Mouse (Mus musculus): Measurements from ENCODE around the gene Tmub2. TPM values are rescaled to one million over a fixed set of nuclear protein-coding genes. Genes with fewer than 3 reads are reported as not detected.
"Not testable (repeated sequence)": the region's sequence is repeated elsewhere in the genome, so short reads cannot be mapped to it uniquely, and the experiment has no call there.

Gene Tmub2
- total RNA-seq, 2 experiments from 2014 or later = 15.7 to 18.9 TPM

DNA sequence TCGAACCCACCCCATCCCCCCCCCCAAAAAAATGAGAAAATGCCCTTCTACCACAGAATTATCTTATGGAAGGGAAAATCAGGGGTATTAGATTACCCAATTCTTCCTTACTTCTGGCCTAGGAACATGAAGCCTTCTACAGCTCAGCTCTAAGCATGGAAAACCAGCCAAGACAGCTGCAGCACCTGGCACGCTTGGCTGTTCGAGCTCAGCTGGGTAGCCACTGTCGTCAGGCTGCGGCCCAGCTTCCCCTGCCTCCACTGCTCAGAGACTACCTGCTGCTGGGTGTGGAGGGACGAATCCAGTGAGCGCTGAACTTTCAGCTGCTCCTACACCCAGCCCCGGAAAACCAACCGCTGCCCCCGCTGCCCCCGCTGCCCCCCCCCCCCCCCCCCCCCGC is 7.0 kb upstream of the Tmub2 start:
- no peak for DNase-seq

DNA sequence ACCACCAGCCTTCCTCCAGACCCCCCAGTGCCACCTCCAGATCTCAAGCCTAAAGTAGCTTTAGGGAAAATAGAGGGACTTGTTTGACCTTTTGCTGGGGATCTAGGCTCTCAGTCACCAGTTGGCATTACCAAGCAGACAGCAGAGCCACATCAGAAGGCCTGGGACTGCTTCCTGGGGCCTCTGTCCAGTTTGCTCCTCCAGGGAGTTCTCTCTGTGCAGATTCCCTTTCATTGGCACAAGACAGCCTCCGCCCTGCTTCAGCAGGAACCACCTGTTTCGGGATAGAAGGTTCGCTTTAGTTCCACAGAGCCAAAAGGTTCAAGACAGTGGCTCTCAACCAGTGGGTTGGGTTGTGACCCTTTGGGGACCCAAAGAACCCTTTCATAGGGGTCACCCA is 5.1 kb upstream of the Tmub2 start:
- no peak for DNase-seq

GRCm38 (mm10) chr11:102280267-102280666 is 4.5 kb upstream of the Tmub2 start:
- not testable (repeated sequence) for DNase-seq

DNA sequence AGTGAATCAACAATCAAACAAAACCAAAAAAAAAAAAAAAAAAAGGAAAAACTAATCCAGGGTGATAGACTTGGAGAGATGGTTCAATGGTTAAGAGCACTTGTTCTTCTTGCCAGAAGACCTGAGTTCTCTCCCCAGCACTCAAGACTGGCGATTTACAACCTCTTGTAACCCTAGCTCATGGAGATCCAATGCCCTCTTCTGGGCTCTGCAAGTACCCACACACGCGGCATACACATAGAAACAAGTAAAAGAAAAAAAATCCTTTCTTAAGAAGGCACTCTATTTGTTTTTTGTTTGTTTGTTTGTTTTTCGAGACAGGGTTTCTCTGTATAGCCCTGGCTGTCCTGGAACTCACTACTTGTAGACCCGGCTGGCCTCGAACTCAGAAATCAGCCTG is 809 bp upstream of the Tmub2 start:
- no peak for DNase-seq

GRCm38 (mm10) chr11:102285095-102285834 is 534 bp downstream of the Tmub2 start:
- DNase-seq = peak; percentile 67

DNA sequence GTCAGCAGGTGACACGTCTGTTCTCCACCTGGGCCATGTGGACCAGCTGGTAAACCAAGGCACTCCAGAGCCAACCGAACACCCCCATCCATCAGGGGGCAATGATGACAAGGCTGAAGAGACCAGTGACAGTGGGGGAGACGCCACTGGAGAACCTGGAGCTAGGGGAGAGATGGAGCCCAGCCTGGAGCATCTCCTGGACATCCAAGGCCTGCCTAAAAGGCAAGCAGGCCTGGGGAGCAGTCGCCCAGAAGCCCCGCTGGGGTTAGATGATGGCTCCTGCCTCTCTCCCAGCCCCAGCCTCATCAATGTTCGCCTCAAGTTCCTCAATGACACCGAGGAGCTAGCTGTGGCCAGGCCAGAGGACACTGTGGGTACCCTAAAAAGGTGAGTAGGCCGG is 2.8 kb downstream of the Tmub2 start:
- DNase-seq = no peak

DNA sequence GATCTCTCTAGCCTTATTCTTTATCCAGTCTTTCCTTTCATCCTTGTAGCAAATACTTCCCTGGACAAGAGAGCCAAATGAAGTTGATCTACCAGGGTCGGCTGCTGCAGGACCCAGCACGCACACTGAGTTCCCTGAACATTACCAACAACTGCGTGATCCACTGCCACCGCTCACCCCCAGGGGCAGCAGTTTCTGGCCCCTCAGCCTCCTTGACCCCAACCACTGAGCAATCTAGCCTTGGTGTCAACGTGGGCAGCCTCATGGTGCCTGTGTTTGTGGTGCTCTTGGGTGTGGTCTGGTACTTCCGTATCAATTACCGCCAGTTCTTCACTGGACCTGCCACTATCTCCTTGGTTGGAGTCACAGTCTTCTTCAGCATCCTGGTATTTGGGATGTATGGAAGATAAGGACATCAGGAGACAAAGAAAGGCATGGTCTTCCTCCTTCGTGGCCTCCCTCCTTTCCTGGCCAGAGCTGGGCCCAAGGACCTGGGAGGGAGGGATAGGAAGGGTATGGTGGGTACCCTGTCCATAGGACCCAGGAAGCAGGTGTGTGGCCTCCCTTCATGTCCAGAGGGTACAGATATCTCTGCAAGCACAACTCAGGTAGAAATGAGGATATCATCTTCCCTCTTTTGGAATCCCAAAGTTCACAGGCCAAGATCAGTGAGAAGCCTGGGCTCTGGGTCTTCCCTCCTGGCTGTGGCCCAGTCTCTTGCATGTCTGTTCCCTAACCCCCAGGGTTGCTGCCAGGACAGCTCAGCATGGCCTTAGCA is 3.5 kb downstream of the Tmub2 start:
- no peak for DNase-seq

- no peak for DNase-seq
Measured at GRCm38 (mm10) chr11:102288913-102289312, 4.2 kb downstream of the Tmub2 start.

DNA sequence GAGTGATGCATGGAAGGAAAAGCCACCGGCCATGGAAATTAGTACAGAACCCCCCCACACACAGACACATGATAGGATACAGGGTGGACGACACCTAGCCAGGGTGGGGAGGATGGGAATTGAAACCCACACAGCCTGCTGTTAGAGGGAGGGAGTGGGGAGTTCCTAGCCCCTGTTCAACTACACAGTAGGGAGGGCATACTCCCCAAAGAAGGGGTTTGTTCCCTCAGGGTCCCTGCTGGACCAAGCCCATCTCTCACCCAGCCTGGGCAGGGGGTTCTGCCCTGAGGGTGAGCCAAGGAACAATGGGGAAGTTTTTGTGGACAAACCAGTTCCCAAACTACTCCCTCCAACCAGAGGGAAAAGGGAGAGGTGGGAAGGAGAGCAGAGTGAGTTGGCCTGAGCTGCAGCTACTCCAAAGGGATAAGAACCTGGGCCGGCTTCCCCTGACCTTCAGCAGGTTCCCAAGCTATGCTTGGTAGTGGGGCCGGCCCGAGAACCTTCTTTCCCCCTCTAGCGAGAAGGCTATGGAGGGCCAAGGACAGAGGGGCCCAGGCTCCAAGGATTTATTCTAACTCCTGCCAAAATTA is 4.9 kb downstream of the Tmub2 start:
- DNase-seq = no peak

DNA sequence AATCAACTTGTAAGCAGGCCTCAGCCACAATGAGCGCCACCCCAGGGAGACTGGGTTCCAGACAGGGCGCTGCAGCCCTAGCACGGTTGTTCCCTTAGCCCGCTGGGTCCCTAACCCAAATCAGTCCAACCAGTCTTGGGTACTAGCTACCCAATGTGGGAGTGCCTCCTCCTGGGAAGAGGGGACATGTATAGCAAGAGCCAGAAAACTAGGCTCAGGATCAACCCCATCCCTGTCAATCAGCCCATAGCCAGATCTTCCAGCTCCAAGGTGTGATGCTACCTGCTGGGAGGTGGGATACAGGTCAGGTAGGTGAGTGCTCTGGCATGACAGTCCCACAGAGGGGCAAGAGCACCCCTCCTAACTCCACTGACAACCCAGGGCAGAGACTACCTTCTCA is 5.4 kb downstream of the Tmub2 start:
- no peak for DNase-seq

DNA sequence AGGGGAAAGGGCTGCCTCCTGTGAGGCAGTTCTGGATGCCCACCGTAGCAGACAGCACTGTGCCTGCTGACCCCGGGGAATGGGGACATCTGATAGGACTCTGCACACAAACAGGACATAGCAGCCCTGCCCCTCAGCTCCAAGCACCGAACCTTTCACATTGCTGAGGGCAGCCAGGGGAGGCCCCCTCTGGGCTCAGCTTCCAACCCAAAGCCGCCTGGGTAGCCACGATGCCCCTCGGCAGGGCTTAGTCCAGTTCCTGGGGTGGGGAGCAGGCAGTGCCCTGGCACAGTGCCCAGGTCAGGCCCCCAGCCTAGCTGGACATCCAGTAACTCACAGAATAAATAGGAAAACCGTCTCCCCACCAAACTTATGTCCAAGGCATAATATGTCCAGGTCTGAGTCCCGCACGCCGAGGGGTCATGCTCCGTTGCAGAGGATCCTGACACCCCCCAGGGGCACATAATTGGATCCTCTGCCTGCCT is 6.4 kb downstream of the Tmub2 start:
- DNase-seq = no peak

GRCm38 (mm10) chr11:102293971-102294370 is 9.2 kb downstream of the Tmub2 start:
- no peak for DNase-seq

DNA sequence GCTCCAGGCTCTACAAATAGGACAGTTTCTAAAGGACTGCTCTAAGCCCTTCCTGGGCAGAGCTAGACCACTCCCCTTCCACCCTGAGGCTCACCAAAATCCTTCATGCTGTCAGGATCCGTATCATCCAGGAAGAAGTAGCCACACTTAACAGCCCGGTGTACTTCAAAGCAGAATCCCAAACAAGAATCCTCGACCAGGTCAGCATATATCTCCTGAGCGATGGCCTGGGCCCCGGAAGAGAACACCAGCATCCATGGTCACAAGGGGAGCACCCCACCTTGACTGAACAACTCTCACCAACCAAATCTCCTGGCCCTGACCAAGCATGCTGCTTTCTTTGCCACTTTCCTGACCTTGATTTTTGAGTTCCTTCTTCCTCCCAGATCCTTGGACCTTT is 9.7 kb downstream of the Tmub2 start:
- DNase-seq = no peak

DNA sequence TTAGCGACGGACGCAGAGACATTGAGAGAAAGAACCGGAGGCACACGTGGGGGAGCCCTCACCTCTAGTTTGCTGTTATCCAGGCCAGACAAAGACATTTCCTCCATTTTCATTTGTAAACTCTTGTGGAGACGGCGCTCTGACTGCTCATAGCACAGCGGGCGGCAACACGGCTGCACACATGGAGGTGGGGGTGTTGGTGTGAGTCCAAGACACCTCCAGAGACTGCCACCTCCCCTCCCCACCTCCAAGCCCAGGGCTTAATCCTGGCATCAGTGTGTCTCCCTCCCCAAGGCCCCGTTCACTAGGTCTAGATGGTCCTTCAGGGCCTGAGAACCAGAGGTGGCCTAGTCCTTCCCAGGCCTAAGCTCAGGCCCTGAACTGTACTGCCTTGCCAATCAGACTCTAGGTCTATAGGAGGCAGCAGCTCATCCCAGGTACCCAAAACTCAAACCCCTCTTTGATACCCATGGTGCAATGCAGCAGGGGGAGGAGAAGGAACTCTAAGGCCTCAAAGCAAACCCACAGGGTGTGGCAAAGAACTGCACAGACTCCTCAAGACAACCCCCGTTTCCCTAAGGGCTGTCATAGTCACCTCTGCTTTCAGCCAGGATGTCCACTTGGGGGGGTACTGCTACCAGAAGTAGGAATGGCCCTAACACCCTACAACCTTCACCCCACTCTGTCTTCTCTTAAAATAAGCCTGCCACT is 10.3 kb downstream of the Tmub2 start:
- no peak for DNase-seq

GRCm38 (mm10) chr11:102295598-102296471 is 11.1 kb downstream of the Tmub2 start:
- peak; percentile 69 for DNase-seq

DNA sequence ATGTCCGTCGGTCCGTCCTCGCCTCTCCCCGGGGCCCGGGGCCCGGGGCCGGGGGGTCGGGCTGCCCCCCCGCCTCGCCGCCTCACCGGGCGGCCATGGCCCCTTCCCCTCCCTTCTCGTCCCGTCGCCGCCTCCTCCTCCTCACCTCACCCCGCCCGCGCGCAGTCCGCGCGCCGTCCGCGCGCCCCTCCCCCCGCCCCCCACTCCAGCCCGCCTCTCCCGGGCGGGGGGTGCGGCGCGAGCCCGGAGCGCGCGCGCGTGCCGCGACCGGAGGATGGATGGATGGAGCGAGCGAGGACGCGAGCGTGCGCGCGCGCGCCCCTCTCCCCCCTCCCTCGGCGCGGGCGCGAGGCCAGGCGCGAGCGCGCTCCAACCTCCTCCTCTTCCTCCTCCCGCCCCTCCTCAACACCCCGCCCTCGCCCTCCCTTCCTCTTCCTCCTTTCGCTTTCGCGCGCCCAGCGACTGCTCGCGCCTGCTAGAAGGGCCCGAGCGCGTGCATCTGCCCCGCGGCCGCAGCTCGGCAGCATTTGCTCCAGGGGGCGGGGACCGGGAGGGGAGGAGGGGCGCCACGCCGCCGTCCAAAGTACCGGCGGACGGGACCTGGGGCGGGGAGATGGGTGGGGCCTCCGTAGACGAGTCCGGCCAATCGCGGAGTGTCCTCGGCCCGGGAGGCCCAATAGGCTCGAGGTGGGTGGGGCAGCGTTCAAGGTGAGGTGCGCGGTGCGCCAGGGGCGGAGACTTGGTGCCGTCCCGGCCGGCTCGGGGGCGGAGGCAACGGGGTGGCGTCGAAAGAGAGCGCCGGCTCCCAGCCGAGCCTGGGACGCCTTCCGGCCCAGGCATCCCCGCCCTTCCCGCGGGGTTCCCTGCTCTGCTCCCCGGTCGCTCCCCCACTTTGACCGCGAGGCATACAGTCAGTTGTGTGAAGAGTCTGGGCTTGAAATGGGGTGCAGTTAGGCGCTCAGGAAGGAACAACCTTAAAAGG is 12.1 kb downstream of the Tmub2 start, which contains the start of gene Atxn7l3:
TSS of gene Atxn7l3 (minus strand) at position 141 of the 982 bp plus-strand sequence.
- peak; percentile 95 for DNase-seq

- no peak for DNase-seq
Measured at GRCm38 (mm10) chr11:102297577-102298556, 13.1 kb downstream of the Tmub2 start.

GRCm38 (mm10) chr11:102299839-102300238 is 15.1 kb downstream of the Tmub2 start:
- peak; percentile 60 for DNase-seq

DNA sequence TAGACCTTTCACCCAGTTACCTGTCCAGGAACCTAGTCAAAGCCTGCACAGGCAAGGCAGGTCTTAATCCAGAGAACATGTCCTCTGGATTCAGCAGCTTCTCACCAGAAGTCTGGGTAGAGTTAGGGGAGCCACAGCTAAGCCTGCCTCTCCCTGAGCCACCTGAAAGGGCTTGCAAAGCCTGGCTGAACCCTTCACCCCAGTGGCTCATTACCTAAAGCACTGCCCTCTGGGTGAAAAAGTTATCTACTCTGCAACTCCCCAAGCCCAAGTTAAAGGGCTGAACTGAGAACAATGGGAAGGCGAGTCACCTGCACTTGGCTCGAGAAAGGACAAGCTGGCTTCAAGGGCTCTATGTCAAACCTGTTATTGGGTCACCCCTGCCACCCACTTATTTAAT is 19.4 kb downstream of the Tmub2 start:
- DNase-seq = no peak
